Mouse (Mus musculus): ENCODE results near the gene Ddr1. TPM values are rescaled to one million over a fixed set of nuclear protein-coding genes. Genes with fewer than 3 reads are reported as not detected.

The Ddr1 gene
- polyA plus RNA-seq, 1 experiment: 56.6 TPM

DNA sequence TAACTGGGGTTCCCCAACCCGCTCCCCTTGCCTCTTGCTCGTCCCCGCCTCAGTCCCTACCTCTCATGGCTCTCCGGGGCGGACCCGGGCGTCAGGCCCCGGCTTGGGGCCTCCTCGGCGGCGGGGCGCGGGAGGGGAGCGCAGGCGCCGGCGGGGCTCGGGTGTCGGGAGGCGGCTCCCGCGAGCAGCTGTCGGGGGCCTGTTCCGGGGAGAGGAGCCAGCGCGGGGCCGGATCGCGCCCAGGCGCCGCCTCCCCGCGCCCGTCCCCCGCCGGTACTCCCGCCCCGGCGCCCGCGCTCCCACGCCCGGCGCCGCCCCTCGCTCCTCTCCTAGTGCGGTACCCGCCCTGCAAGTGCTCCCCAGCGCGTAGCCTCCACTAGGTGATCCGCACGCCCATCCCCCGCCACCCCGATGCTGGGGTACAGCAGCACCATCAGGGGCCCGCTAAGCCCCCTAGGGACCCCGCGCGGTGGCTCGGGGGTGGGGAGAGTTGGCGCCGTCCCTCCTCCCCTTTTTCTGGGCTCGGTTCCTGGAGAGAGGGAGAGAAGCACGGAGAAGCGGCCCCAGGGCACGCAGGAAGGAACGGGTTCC is 4.0 kb downstream of the Ddr1 start:
- TF ChIP-seq MYOD1 (IDR thresholded peaks at IDR 0.05; ENCODE audit: control insufficient read depth, insufficient read length, low read depth) (peak; percentile 32), CTCF (IDR thresholded peaks at IDR 0.05; ENCODE audit: control insufficient read depth, insufficient read depth, insufficient read length) (no peak)

DNA sequence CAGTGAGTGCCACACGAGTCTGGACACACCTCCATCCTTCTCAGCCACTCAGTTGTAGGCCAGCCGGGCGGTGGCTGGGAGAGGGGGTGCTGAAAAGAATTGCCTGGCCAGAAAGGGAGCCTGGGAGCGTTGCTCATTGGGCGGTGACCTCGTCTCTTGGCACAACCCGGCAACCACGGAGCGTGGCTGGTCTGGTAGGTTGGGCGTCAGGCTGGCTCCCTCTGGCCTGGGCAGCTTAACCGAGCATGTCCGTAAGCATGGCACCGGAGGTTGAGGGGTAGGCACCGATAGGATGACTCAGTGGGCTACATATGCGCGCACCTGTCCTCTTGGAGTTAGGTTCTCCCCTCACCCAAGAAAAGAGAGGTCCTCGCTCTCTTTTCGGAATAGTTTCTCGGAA is 4.5 kb downstream of the Ddr1 start:
- Histone ChIP-seq H3K36me3 (ENCODE audit: control insufficient read depth, insufficient read depth) (peaks cover 4% of the 10 kb centered on the region), H3K27me3 (ENCODE audit: control insufficient read depth, insufficient read depth, insufficient read length) (no peaks in the 10 kb centered on the region), H3K79me3 (ENCODE audit: low read depth) (peaks cover 26% of the 10 kb centered on the region), H3K79me2 (ENCODE audit: control insufficient read depth, insufficient read depth) (peaks cover 43% of the 10 kb centered on the region), H3ac (ENCODE audit: control insufficient read depth, insufficient read length, low read depth) (peak overlapping the region; percentile 66), H3K4me3 (ENCODE audit: insufficient read depth, poor library complexity, severe bottlenecking) (peak overlapping the region; percentile 46)
- TF ChIP-seq MYOG (IDR thresholded peaks at IDR 0.05; ENCODE audit: control insufficient read depth, extremely low read depth, insufficient read length) (no peak), CEBPB (IDR thresholded peaks at IDR 0.05; ENCODE audit: low read depth) (no peak), MYOD1 (IDR thresholded peaks at IDR 0.05; ENCODE audit: control insufficient read depth, insufficient read length, low read depth) (peak; percentile 70), CTCF (IDR thresholded peaks at IDR 0.05; ENCODE audit: control insufficient read depth, insufficient read depth, insufficient read length) (no peak), USF1 (IDR thresholded peaks at IDR 0.05; ENCODE audit: low read depth) (no peak), MAX (IDR thresholded peaks at IDR 0.05) (peak; percentile 91), FOSL1 (IDR thresholded peaks at IDR 0.05; ENCODE audit: insufficient read depth, low read length, poor library complexity, severe bottlenecking) (no peak)

More for the DNA sequence above, 4.0 kb downstream of the Ddr1 start:
- Histone ChIP-seq H3K79me3 (ENCODE audit: low read depth) (peaks cover 21% of the 10 kb centered on the region), H3ac (ENCODE audit: control insufficient read depth, insufficient read length, low read depth) (peak overlapping the region; percentile 80), H3K27me3 (ENCODE audit: control insufficient read depth, insufficient read depth, insufficient read length) (no peaks in the 10 kb centered on the region), H3K4me3 (ENCODE audit: insufficient read depth, poor library complexity, severe bottlenecking) (peak overlapping the region; percentile 46), H3K36me3 (ENCODE audit: control insufficient read depth, insufficient read depth) (peaks cover 2% of the 10 kb centered on the region), H3K79me2 (ENCODE audit: control insufficient read depth, insufficient read depth) (peaks cover 37% of the 10 kb centered on the region)

DNA sequence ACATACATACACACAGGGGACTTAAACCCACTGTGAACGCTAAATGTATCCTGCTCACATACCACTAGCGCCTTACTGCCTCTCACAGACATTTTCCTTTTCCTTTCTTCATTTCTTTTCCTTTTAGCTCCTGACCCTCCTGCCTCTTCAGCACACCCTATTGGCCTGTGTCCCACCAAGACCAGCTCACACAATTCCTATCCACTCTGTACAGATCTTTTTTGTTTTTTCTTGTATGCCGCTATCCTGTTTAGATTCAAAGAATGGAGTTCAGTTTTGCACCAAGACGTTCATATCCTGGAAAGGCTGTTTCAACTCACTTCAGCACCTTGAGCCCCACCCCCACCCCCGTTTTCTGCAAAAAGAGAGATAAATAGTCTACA is 5.9 kb downstream of the Ddr1 start:
- peaks cover 56% of the 10 kb centered on the region for H3K79me2 ChIP-seq (ENCODE audit: control insufficient read depth, insufficient read depth)
- no peaks in the 10 kb centered on the region for H3K27me3 ChIP-seq (ENCODE audit: control insufficient read depth, insufficient read depth, insufficient read length)
- H3K4me3 ChIP-seq (ENCODE audit: insufficient read depth, poor library complexity, severe bottlenecking): no peak overlapping the region
- H3K36me3 ChIP-seq (ENCODE audit: control insufficient read depth, insufficient read depth): peaks cover 8% of the 10 kb centered on the region
- TF ChIP-seq MAX (IDR thresholded peaks at IDR 0.05) (no peak), CTCF (IDR thresholded peaks at IDR 0.05; ENCODE audit: control insufficient read depth, insufficient read depth, insufficient read length) (no peak), CEBPB (IDR thresholded peaks at IDR 0.05; ENCODE audit: low read depth) (no peak), MYOG (IDR thresholded peaks at IDR 0.05; ENCODE audit: control insufficient read depth, extremely low read depth, insufficient read length) (no peak), MYOD1 (IDR thresholded peaks at IDR 0.05; ENCODE audit: control insufficient read depth, insufficient read length, low read depth) (no peak)
- no peak overlapping the region for H3ac ChIP-seq (ENCODE audit: control insufficient read depth, insufficient read length, low read depth)
- peaks cover 26% of the 10 kb centered on the region for H3K79me3 ChIP-seq (ENCODE audit: low read depth)

DNA sequence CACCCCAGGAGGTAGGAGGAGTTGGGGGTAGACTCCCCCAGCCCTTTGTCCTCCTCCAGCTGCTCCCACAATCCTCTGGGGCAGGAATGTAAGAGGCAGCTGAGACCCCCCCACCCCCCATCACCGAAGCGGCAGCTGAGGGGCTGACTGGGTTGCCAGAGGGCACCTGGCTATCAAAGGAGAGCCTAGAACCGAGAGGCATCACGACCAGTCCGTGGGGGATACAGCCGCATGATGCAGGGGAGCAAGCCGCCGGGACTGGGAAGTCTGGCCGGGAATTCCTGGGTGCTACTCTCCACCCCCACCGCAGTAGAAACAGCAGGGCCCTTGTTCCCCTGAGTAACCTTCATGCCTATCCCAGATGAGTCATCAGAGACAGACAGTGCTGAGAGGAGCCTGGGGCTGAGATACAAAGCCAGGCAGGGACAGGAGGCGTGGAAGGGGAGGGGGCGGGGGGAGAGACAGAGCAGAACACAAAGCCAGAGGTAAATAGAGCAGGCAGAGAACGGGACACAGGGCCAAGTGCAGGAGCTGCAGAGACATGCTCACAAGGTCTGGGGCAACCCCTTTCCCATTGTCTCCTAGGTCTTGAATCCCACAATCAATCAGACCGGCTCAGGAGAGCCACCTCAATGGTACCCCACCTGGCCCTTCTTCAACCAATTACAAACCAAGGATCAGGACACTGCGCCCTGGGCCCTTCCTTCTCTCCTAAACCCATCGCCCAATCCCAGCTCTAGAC is 6.5 kb downstream of the Ddr1 start:
- H3ac ChIP-seq (ENCODE audit: control insufficient read depth, insufficient read length, low read depth): peak overlapping the region; percentile 59
- peaks cover 56% of the 10 kb centered on the region for H3K79me2 ChIP-seq (ENCODE audit: control insufficient read depth, insufficient read depth)
- H3K4me3 ChIP-seq (ENCODE audit: insufficient read depth, poor library complexity, severe bottlenecking): peak overlapping the region; percentile 19
- H3K36me3 ChIP-seq (ENCODE audit: control insufficient read depth, insufficient read depth): peaks cover 13% of the 10 kb centered on the region
- no peaks in the 10 kb centered on the region for H3K27me3 ChIP-seq (ENCODE audit: control insufficient read depth, insufficient read depth, insufficient read length)
- peak; percentile 13 for TF ChIP-seq FOSL1 (IDR thresholded peaks at IDR 0.05; ENCODE audit: insufficient read depth, low read length, poor library complexity, severe bottlenecking)
- no peak for TF ChIP-seq CTCF (IDR thresholded peaks at IDR 0.05; ENCODE audit: control insufficient read depth, insufficient read depth, insufficient read length)
- peak; percentile 71 for TF ChIP-seq MAX (IDR thresholded peaks at IDR 0.05)
- peaks cover 26% of the 10 kb centered on the region for H3K79me3 ChIP-seq (ENCODE audit: low read depth)

DNA sequence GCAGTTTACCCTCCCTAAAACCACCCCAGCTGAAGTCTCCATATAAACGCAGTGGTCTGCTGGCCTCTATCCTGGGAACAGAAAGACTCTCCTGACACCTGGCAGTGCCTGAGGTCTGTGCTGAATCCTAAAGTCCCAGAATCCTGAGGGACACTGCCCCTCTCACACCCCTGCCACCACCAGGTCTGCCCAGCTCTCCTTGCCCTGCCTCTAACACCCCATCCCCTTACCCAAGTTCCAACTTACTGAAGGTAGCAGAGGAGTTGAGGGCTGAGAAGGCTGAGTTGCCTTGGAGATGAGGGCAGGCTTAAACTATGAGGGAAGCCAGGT is 7.0 kb downstream of the Ddr1 start:
- Histone ChIP-seq H3K79me3 (ENCODE audit: low read depth) (peaks cover 26% of the 10 kb centered on the region), H3K4me3 (ENCODE audit: insufficient read depth, poor library complexity, severe bottlenecking) (peak overlapping the region; percentile 19), H3K79me2 (ENCODE audit: control insufficient read depth, insufficient read depth) (peaks cover 56% of the 10 kb centered on the region), H3ac (ENCODE audit: control insufficient read depth, insufficient read length, low read depth) (peak overlapping the region; percentile 59), H3K36me3 (ENCODE audit: control insufficient read depth, insufficient read depth) (peaks cover 19% of the 10 kb centered on the region), H3K27me3 (ENCODE audit: control insufficient read depth, insufficient read depth, insufficient read length) (no peaks in the 10 kb centered on the region)
- no peak for TF ChIP-seq FOSL1 (IDR thresholded peaks at IDR 0.05; ENCODE audit: insufficient read depth, low read length, poor library complexity, severe bottlenecking)
- no peak for TF ChIP-seq CTCF (IDR thresholded peaks at IDR 0.05; ENCODE audit: control insufficient read depth, insufficient read depth, insufficient read length)
- TF ChIP-seq MYOD1 (IDR thresholded peaks at IDR 0.05; ENCODE audit: control insufficient read depth, insufficient read length, low read depth): no peak
- no peak for TF ChIP-seq CEBPB (IDR thresholded peaks at IDR 0.05; ENCODE audit: low read depth)
- no peak for TF ChIP-seq MAX (IDR thresholded peaks at IDR 0.05)
- TF ChIP-seq USF1 (IDR thresholded peaks at IDR 0.05; ENCODE audit: low read depth): no peak
- TF ChIP-seq MYOG (IDR thresholded peaks at IDR 0.05; ENCODE audit: control insufficient read depth, extremely low read depth, insufficient read length): no peak

DNA sequence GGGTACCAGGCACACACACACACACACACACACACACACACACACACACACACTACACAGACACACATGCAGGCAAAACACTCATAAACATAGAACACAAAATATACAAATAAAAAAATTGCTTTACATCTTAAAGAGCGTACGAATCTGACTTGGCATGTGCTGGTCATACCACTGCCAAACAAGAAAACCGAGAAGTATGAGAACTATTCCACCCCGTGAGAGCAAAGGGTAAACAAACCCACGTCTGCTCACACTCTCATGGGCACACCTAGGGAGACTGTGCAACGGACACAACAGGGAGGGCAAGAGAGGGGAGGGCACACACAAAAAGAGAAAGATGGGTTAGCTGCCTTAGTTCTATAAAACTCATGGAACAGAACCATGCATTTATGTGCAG is 7.7 kb downstream of the Ddr1 start:
- Histone ChIP-seq H3K79me2 (ENCODE audit: control insufficient read depth, insufficient read depth) (peaks cover 56% of the 10 kb centered on the region), H3K27me3 (ENCODE audit: control insufficient read depth, insufficient read depth, insufficient read length) (no peaks in the 10 kb centered on the region), H3K36me3 (ENCODE audit: control insufficient read depth, insufficient read depth) (peaks cover 26% of the 10 kb centered on the region), H3ac (ENCODE audit: control insufficient read depth, insufficient read length, low read depth) (peak overlapping the region; percentile 27), H3K79me3 (ENCODE audit: low read depth) (peaks cover 26% of the 10 kb centered on the region), H3K4me3 (ENCODE audit: insufficient read depth, poor library complexity, severe bottlenecking) (no peak overlapping the region)
- TF ChIP-seq CTCF (IDR thresholded peaks at IDR 0.05; ENCODE audit: control insufficient read depth, insufficient read depth, insufficient read length) (no peak), MYOG (IDR thresholded peaks at IDR 0.05; ENCODE audit: control insufficient read depth, extremely low read depth, insufficient read length) (no peak), MYOD1 (IDR thresholded peaks at IDR 0.05; ENCODE audit: control insufficient read depth, insufficient read length, low read depth) (no peak), MAX (IDR thresholded peaks at IDR 0.05) (no peak)

Measured in C2C12 (cell line).